Mouse (Mus musculus): Measurements from ENCODE around the gene Hmcn2. TPM values are rescaled to one million over a fixed set of nuclear protein-coding genes. Genes with fewer than 3 reads are reported as not detected.

Hmcn2 gene
- polyA plus RNA-seq, 1 experiment: 147 TPM

DNA sequence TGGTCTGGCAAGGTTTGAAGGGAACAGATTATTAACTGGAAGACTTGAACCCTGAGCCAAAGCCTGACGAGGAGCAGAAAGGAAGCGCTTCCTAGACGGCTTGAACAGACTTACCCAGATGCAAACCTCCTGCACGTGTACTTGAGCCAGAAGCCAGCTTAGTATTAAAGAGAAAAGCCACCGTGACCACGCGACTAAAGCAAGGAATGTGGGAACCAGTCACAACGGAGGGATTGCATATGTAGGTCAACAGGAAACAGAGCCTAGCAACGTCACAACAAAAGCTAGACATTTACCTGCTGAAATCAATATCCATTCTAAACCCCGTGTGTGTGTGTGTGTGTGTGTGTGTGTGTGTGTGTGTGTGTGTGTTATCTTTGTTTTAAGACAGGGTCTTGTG lies 13.0 kb downstream of the Hmcn2 start:
- H3K27ac ChIP-seq (ENCODE audit: insufficient read depth, low read depth, low read length): no peak overlapping the region
- H3K4me3 ChIP-seq (ENCODE audit: low read depth, low read length): no peak overlapping the region
- H3K4me1 ChIP-seq (ENCODE audit: control insufficient read depth, insufficient read depth, insufficient read length, low read length): peaks cover 3% of the 10 kb centered on the region; the same call in 1 of the 2 replicates
- WGBS: 41% methylated on average over 10 of the region's 10 CpGs
- H3K36me3 ChIP-seq (ENCODE audit: control insufficient read depth, insufficient read depth, low read length): no peaks in the 10 kb centered on the region
- no peak for TF ChIP-seq POLR2A (IDR thresholded peaks at IDR 0.05; ENCODE audit: low read depth, low read length)
- no peaks in the 10 kb centered on the region for H3K27me3 ChIP-seq (ENCODE audit: control insufficient read depth, insufficient read depth, low read length)

DNA sequence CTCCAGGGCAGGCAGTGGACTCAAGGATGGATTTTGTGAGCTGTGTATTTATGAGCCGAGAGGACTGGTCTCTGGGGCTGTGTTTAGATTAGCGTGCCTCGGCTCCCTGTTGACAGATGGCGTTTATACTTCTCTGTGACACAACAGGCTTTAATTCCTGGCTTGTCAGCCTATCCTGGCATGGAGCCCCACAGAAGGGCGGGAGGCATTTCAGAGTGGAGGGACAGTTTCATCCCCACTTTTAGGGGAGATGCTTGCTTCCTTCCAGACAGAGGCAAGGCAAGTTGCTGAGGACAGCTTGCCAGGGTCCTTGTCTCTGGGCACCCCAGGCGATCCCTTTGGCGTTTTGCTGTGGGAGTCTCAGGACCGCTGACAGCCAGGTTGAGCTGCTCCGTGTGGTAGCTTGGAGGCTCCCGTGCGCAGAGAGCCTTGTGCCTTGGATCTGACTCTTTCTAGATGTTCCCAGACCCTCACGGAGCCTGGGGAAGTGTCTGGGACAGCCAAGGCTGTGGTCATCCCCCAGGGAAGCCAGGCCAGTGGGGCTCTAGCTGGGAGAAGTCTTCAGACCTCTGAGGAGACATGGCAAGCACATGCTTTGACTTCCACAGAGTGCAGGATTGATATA lies 23.6 kb downstream of the Hmcn2 start:
- no peak overlapping the region for H3K4me3 ChIP-seq (ENCODE audit: low read depth, low read length)
- H3K27ac ChIP-seq (ENCODE audit: insufficient read depth, low read depth, low read length): peak overlapping the region; percentile 49
- TF ChIP-seq CTCF (IDR thresholded peaks at IDR 0.05; ENCODE audit: extremely low read depth, insufficient read length, insufficient replicate concordance, low read depth, low read length) (no peak), POLR2A (IDR thresholded peaks at IDR 0.05; ENCODE audit: low read depth, low read length) (no peak)
- H3K27me3 ChIP-seq (ENCODE audit: control insufficient read depth, insufficient read depth, low read length): no peaks in the 10 kb centered on the region
- 39% methylated on average over 12 of the region's 12 CpGs for whole genome bisulfite sequencing
- H3K36me3 ChIP-seq (ENCODE audit: control insufficient read depth, insufficient read depth, low read length): no peaks in the 10 kb centered on the region
- H3K4me1 ChIP-seq (ENCODE audit: control insufficient read depth, insufficient read depth, insufficient read length, low read length): no peaks in the 10 kb centered on the region; the same call in 1 of the 2 replicates

- H3K27ac ChIP-seq (ENCODE audit: insufficient read depth, low read depth, low read length): peak overlapping the region; percentile 59
- TF ChIP-seq CTCF (IDR thresholded peaks at IDR 0.05; ENCODE audit: extremely low read depth, insufficient read length, insufficient replicate concordance, low read depth, low read length) (no peak), POLR2A (IDR thresholded peaks at IDR 0.05; ENCODE audit: low read depth, low read length) (no peak)
- no peak overlapping the region for H3K4me3 ChIP-seq (ENCODE audit: low read depth, low read length)
- H3K27me3 ChIP-seq (ENCODE audit: control insufficient read depth, insufficient read depth, low read length): no peaks in the 10 kb centered on the region
- H3K36me3 ChIP-seq (ENCODE audit: control insufficient read depth, insufficient read depth, low read length): no peaks in the 10 kb centered on the region
- WGBS: 58% methylated on average over 9 of the region's 9 CpGs
- H3K4me1 ChIP-seq (ENCODE audit: control insufficient read depth, insufficient read depth, insufficient read length, low read length): no peaks in the 10 kb centered on the region; the same call in 1 of the 2 replicates
Observed at GRCm38 (mm10) chr2:31339826-31340225, 25.6 kb downstream of the Hmcn2 start.

DNA sequence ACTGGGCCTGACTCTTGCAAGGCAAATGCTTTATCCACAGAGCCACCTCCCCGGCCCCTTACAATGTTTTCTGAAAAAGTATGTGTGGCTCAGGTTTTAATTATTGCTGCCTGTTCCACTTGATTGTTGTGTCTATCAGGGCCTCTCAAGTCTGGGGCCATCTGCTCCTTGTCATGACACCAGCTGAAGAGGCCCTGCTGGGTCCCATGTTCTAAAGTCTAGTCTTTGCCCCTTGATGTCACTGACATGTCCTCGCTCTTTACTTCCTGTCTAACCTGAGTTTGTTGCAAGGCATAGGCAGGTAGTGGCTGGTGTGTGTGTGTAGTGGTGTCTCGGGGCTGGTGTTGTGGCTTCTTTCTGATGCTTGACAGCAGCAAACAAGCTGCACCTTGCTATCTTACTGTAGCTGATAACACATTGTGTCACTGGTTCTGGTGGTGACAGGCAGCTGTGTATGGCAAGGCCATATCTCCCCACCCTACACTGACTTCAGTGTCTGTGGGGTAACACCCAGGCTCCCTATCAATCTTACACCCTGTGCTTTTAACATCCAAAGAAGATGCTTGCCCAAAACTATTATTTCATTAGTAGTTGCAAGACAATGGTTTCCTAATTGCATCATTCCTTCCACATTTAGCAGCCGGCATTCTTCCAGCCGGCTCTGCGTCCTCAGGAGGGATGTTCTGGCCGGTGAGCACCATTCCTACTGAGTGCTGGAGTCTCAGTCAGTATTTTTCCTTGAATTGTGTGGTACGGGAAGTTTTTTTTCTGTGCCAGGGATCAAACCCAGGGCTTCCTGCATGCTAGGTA lies 27.7 kb downstream of the Hmcn2 start:
- H3K4me1 ChIP-seq (ENCODE audit: control insufficient read depth, insufficient read depth, insufficient read length, low read length): no peaks in the 10 kb centered on the region; the same call in 1 of the 2 replicates
- 66% methylated on average over 8 of the region's 8 CpGs for WGBS
- H3K27ac ChIP-seq (ENCODE audit: insufficient read depth, low read depth, low read length): no peak overlapping the region
- H3K36me3 ChIP-seq (ENCODE audit: control insufficient read depth, insufficient read depth, low read length): no peaks in the 10 kb centered on the region
- H3K27me3 ChIP-seq (ENCODE audit: control insufficient read depth, insufficient read depth, low read length): no peaks in the 10 kb centered on the region
- H3K4me3 ChIP-seq (ENCODE audit: low read depth, low read length): no peak overlapping the region
- no peak for TF ChIP-seq POLR2A (IDR thresholded peaks at IDR 0.05; ENCODE audit: low read depth, low read length)
- TF ChIP-seq CTCF (IDR thresholded peaks at IDR 0.05; ENCODE audit: extremely low read depth, insufficient read length, insufficient replicate concordance, low read depth, low read length): no peak

DNA sequence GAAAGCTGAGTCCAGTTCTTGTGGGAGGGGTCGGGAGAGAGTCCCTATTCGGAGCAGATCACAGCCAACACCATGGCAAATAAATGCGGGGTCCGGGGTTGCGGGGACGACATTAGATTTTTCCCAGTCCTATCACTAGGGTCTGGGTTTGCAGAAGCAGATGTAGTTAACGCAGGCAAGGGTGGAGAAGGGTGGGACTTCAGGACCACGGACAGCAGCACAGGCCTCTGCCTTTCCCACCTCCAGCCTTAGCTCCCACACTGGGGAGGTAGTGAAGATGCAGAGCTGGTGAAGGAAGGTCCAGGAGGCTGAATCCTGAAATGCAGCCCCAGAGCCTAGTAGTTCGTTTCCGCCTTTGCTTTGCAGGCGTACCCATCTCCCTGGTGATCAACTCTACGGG lies 31.9 kb downstream of the Hmcn2 start:
- Histone ChIP-seq H3K4me1 (ENCODE audit: control insufficient read depth, insufficient read depth, insufficient read length, low read length) (no peaks in the 10 kb centered on the region), H3K27me3 (ENCODE audit: control insufficient read depth, insufficient read depth, low read length) (no peaks in the 10 kb centered on the region), H3K36me3 (ENCODE audit: control insufficient read depth, insufficient read depth, low read length) (no peaks in the 10 kb centered on the region), H3K4me3 (ENCODE audit: low read depth, low read length) (no peak overlapping the region), H3K27ac (ENCODE audit: insufficient read depth, low read depth, low read length) (no peak overlapping the region)
- no peak for TF ChIP-seq CTCF (IDR thresholded peaks at IDR 0.05; ENCODE audit: extremely low read depth, insufficient read length, insufficient replicate concordance, low read depth, low read length)
- no peak for TF ChIP-seq POLR2A (IDR thresholded peaks at IDR 0.05; ENCODE audit: low read depth, low read length)
- 36% methylated on average over 12 of the region's 12 CpGs for WGBS

DNA sequence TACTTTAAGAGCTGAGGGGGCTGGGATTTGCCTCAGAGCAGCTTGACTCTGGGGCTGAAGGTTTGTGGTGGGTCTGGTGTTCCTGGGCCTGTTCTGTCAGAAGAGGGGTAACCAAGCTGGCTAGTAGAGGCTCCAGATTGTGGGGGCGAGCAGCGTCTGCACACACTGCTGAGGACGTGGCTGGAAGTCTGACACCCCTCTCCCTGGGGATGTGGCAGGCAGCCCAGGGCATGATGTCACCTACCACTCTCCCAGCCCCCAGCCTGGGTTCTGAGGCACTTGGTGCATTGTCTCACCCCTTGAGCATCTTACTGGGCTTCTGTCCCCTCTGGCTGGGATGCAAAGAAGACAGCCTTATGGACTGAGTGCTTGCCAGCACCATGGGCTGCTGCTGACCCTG lies 34.2 kb downstream of the Hmcn2 start:
- Histone ChIP-seq H3K27me3 (ENCODE audit: control insufficient read depth, insufficient read depth, low read length) (no peaks in the 10 kb centered on the region), H3K4me1 (ENCODE audit: control insufficient read depth, insufficient read depth, insufficient read length, low read length) (no peaks in the 10 kb centered on the region), H3K36me3 (ENCODE audit: control insufficient read depth, insufficient read depth, low read length) (no peaks in the 10 kb centered on the region), H3K4me3 (ENCODE audit: low read depth, low read length) (no peak overlapping the region), H3K27ac (ENCODE audit: insufficient read depth, low read depth, low read length) (no peak overlapping the region)
- TF ChIP-seq POLR2A (IDR thresholded peaks at IDR 0.05; ENCODE audit: low read depth, low read length): no peak
- TF ChIP-seq CTCF (IDR thresholded peaks at IDR 0.05; ENCODE audit: extremely low read depth, insufficient read length, insufficient replicate concordance, low read depth, low read length): no peak
- WGBS: 82% methylated on average over 3 of the region's 3 CpGs

DNA sequence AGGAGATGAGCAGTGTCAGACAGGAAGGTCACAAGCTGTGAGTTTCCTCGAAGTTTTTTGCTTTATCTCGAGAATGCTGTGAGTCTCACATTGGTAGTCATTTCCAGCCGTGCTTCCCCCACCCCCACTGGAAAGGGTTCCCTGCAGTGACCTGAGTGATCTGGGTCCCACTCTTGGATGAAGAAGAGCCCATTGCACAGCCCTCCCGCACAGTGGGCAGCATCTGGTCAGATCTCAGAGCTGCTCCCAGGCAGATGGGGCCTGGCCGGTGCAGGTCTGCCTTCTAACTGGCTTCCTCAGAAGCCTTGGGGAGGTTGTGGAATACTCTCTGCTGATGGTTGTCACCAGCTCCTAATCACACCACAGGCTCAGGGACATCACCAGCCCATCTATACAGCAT lies 34.6 kb downstream of the Hmcn2 start:
- 70% methylated on average over 5 of the region's 5 CpGs for WGBS
- Histone ChIP-seq H3K27ac (ENCODE audit: insufficient read depth, low read depth, low read length) (no peak overlapping the region), H3K4me3 (ENCODE audit: low read depth, low read length) (no peak overlapping the region), H3K4me1 (ENCODE audit: control insufficient read depth, insufficient read depth, insufficient read length, low read length) (no peaks in the 10 kb centered on the region), H3K27me3 (ENCODE audit: control insufficient read depth, insufficient read depth, low read length) (no peaks in the 10 kb centered on the region), H3K36me3 (ENCODE audit: control insufficient read depth, insufficient read depth, low read length) (no peaks in the 10 kb centered on the region)
- TF ChIP-seq CTCF (IDR thresholded peaks at IDR 0.05; ENCODE audit: extremely low read depth, insufficient read length, insufficient replicate concordance, low read depth, low read length) (no peak), POLR2A (IDR thresholded peaks at IDR 0.05; ENCODE audit: low read depth, low read length) (no peak)
